Mouse (Mus musculus) Patski (cell line): ENCODE data around the gene Olfr968. TPM values are rescaled to one million over a fixed set of nuclear protein-coding genes. Genes with fewer than 3 reads are reported as not detected.

Experiments used
- ATAC-seq: fragments of 100-300 bp; one replicate; pipeline ENCODE4 v1.8.0; 2021
- CTCF ChIA-PET: fragments of 350-600 bp; sonication (Branson Sonifier 250); formaldehyde crosslinking; loops from one replicate; lab custom pipeline; 2022; ENCODE audit warnings: inconsistent platforms; lab: Charles Lee
- POLR2A ChIA-PET: fragments of 350-600 bp; sonication (Branson Sonifier 250); formaldehyde crosslinking; loops from one replicate; lab custom pipeline; 2022; ENCODE audit warnings: antibody characterized with exemption, inconsistent platforms; lab: Charles Lee
- DNase-seq: peaks from one replicate; pipeline ENCODE4 v3.0.0-alpha.2; 2011; ENCODE audit warnings: low read depth, low spot score
- H3K27me3 ChIP-seq: fragments of 371-371 bp; one replicate; pipeline ENCODE4 v1.5.1; 2021
- CTCF ChIP-seq: fragments of 100-300 bp; IDR thresholded peaks from one replicate; pipeline ENCODE4 v1.5.1; 2021
- in situ Hi-C: fragments of 300-500 bp; cut with MboI; formaldehyde crosslinking; loops from 3 replicates; pipeline ENCODE4 v1.11.1; 2018; ENCODE audit warnings: low pct_unique_long_range_greater_than_20kb, mixed read lengths
- polyA plus RNA-seq: library from polyadenylated mRNA; unstranded; gene quantifications from one replicate; pipeline ENCODE4 v1.2.3, GENCODE M21; 2021

Gene Olfr968
- polyA plus RNA-seq, result not detected

DNA sequence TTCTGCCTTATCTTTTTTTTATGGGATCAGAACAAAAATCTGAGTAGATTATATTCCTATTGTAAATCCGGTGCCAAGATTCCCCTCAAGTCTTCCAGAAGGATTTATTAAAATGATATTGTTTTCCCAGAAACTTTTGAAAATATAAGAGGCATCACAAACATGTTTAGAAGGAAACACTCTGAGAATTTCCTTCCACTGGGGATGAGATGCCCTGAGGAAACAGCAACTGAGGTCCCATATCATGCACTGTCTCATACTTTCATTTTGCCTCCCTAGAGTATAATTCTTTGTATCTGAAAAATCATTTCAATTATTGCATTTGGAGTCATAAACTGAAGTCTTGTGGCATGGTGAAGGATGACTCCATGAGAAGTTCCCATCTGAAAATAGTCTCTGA, at the start of gene Olfr968:
Olfr968 (minus strand) TSS at position 101 of the 400 bp plus-strand sequence.
- no peak for TF ChIP-seq CTCF
- ATAC-seq (no peak), DNase-seq (no peak)
- no peaks in the 10 kb centered on the region for H3K27me3 ChIP-seq
- CTCF ChIA-PET, result no interaction called here
- in situ Hi-C loops, result no loop called here
- POLR2A ChIA-PET, result no interaction called here

DNA sequence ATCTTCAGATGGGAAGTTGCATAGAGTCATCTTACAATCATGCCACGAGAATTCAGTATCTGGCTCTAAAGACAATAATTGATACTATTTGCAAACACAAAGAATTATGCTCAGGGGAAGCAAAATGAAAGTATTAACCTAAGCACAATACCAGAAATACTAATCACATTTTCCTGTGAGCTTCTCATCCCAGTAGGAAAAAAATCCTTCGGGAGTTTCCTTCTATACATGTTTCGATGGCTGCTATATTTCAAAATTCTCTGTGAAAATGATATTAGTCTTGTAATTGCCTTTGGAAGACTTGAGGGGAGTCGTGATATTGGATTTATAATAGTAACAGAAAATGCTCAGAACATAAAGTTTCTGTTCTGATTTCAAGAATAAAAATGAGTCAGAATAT, 25.5 kb upstream of the Olfr968 start, which contains the start of gene Olfr970:
Olfr970 (plus strand) TSS at position 301 of the 400 bp plus-strand sequence.
- in situ Hi-C loops, result no loop called here
- no peak for TF ChIP-seq CTCF
- POLR2A ChIA-PET, result no interaction called here
- ATAC-seq (no peak), DNase-seq (no peak)
- peaks cover 12% of the 10 kb centered on the region for H3K27me3 ChIP-seq
- CTCF ChIA-PET, result no interaction called here

DNA sequence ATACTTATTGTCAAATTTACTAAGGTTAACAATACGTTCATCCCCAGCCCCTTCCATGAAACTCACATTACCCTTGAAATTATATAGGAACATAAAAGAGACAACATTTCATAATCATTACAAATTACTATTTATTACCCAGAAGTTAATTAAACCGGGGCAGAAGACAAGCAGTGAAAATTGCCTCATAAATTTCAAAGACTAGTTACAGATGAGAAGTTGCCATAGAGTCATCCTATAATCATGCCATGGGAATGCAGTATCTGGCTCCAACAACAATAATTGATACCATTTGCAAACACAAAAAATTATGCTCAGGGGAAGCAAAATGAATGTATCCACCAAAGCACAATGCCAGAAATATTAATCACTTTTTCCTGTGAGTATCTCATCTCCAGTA, 7.5 kb upstream of the Olfr968 start, which contains the start of gene Olfr969:
Olfr969 (plus strand) TSS at position 388 of the 400 bp plus-strand sequence.
- ATAC-seq (no peak), DNase-seq (no peak)
- CTCF ChIA-PET, result no interaction called here
- no peak for TF ChIP-seq CTCF
- H3K27me3 ChIP-seq, result peaks cover 3% of the 10 kb centered on the region
- in situ Hi-C loops, result no loop called here
- POLR2A ChIA-PET, result no interaction called here

DNA sequence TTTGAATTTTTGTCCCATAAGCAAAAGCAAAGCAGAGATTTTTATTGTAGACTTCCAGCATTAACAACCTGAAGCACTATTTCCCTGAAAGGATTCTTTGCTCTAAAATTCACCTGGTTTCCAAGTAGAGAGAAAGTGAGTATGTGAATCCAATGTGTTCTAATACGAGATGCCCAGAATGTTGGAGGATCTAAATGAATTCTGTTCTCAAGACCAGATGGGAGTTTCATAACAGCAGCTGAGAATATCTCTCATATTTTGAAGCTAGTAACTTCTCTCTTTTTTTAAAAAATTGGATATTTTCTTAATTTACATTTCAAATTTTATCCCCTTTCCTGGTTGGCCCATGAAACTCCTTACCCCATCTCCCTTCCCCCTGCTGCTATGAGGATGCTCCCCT, 36.6 kb downstream of the Olfr968 start:
- no peak for ATAC-seq
- H3K27me3 ChIP-seq, result no peaks in the 10 kb centered on the region
- CTCF ChIA-PET, result interaction anchor here (1.2 kb wide), 1 partner anchor 12 kb away, joined by 3 read pairs; no protein-coding TSS in a partner anchor
- no peak for TF ChIP-seq CTCF
- POLR2A ChIA-PET, result no interaction called here
- in situ Hi-C loops, result no loop called here
- no peak for DNase-seq

DNA sequence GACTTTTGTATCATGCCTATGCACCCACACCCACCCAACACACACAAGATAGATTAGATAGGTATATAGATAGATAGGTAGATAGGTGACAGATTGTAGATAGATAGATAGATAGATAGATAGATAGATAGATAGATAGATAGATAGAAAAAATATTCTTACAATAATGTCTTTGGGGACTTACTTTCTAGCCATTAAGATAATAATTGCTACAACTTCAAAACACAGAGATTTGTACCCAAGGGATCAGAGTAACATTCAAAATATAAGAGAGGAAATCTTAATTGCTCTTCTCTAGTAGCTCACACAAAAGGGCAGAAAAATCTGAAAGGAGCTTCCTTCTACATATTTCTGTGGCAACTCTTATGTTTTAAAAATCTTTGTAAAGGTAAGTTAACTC, 37.1 kb downstream of the Olfr968 start, which contains the start of gene Olfr967:
Olfr967 (plus strand) TSS at position 301 of the 400 bp plus-strand sequence.
- ChIA-PET POLR2A (no interaction called here), CTCF (no interaction called here)
- H3K27me3 ChIP-seq, result no peaks in the 10 kb centered on the region
- DNase-seq (no peak), ATAC-seq (no peak)
- no peak for TF ChIP-seq CTCF
- in situ Hi-C loops, result no loop called here

DNA sequence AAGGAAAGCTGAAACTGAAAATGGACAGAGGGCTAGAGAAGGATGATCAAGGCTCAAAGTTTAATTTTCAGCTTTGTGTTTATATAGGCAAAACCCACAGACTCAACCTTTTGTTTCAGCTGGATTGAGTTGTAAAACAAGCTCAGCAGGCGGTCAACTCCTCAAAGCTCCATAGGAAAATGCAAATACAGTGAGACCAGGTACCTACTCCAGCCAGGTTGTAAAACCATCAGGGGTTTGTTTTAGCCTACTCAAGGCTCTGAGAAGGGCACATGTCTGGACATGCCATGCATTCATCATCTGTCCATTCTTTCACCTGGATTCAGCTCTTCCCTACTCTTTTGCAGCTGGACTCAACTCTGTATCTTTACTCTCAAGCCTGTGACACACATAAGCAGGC, 42.3 kb downstream of the Olfr968 start:
- POLR2A ChIA-PET, result no interaction called here
- DNase-seq, result no peak
- in situ Hi-C loops, result no loop called here

DNA sequence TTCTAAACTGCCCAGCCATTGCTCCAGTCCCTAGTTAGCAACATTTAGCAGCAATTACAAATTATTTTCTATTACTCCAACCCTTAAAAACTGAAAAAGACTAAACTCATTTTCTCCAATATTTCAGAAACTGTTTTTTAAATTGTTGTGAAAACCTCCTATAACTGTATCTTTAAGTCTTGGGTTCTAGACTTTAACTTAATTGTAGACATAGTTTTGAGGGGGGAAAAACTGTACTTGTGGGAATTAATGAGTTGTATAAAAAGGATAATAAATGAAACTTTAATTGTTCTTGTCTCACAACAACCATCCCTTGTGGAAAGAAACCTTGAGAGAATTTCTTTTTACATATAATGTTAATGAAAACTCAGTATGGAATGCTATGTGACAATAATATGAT, 52.4 kb downstream of the Olfr968 start, which contains the start of gene Olfr150:
Olfr150 (plus strand) TSS at position 301 of the 400 bp plus-strand sequence.
- no peak for TF ChIP-seq CTCF
- ATAC-seq (no peak), DNase-seq (no peak)
- in situ Hi-C loops, result no loop called here
- peaks cover 8% of the 10 kb centered on the region for H3K27me3 ChIP-seq
- ChIA-PET CTCF (no interaction called here), POLR2A (no interaction called here)

More for the DNA sequence above, 42.3 kb downstream of the Olfr968 start:
- no peaks in the 10 kb centered on the region for H3K27me3 ChIP-seq
- ATAC-seq, result no peak
- CTCF ChIA-PET, result interaction anchor here (1.2 kb wide), 1 partner anchor 13 kb away, joined by 3 read pairs; no protein-coding TSS in a partner anchor
- no peak for TF ChIP-seq CTCF

Other genes starting within 250 kb of the Olfr968 start
- gene Olfr958, start 229.2 kb downstream of the Olfr968 start, polyA plus RNA-seq, result not detected
- gene Olfr959, start 207.7 kb downstream of the Olfr968 start, polyA plus RNA-seq, result not detected
- not detected for gene AW551984, start 178.8 kb downstream of the Olfr968 start, polyA plus RNA-seq
- gene Olfr148, start 172.6 kb downstream of the Olfr968 start, polyA plus RNA-seq, result not detected
- not detected for gene Olfr960, start 161.9 kb downstream of the Olfr968 start, polyA plus RNA-seq
- gene Olfr961, start 138.2 kb downstream of the Olfr968 start, polyA plus RNA-seq, result not detected
- gene Olfr963, start 116.0 kb downstream of the Olfr968 start, polyA plus RNA-seq, result not detected
- not detected for gene Olfr149, start 76.1 kb downstream of the Olfr968 start, polyA plus RNA-seq
- not detected for gene Olfr965, start 71.9 kb downstream of the Olfr968 start, polyA plus RNA-seq
- not detected for gene Olfr150, start 52.3 kb downstream of the Olfr968 start, polyA plus RNA-seq
- gene Olfr967, start 37.0 kb downstream of the Olfr968 start, polyA plus RNA-seq, result not detected
- not detected for gene Olfr969, start 7.7 kb upstream of the Olfr968 start, polyA plus RNA-seq
- gene Olfr970, start 25.6 kb upstream of the Olfr968 start, polyA plus RNA-seq, result not detected
- not detected for gene Olfr971, start 53.6 kb upstream of the Olfr968 start, polyA plus RNA-seq
- not detected for gene Olfr972, start 83.2 kb upstream of the Olfr968 start, polyA plus RNA-seq
- gene Olfr229, start 124.1 kb upstream of the Olfr968 start, polyA plus RNA-seq, result not detected
- not detected for gene Olfr974, start 154.2 kb upstream of the Olfr968 start, polyA plus RNA-seq
- not detected for gene Olfr975, start 168.8 kb upstream of the Olfr968 start, polyA plus RNA-seq
- not detected for gene Olfr976, start 177.9 kb upstream of the Olfr968 start, polyA plus RNA-seq
- not detected for gene Olfr978, start 208.9 kb upstream of the Olfr968 start, polyA plus RNA-seq
- 0.05 TPM for gene Olfr979, start 220.2 kb upstream of the Olfr968 start, polyA plus RNA-seq
- gene Olfr980, start 226.3 kb upstream of the Olfr968 start, polyA plus RNA-seq, result not detected
- not detected for gene Olfr981, start 238.2 kb upstream of the Olfr968 start, polyA plus RNA-seq